Mouse (Mus musculus) limb, embryonic 10.5 days (tissue): Measurements from ENCODE around the gene BC107364. TPM values are rescaled to one million over a fixed set of nuclear protein-coding genes. Genes with fewer than 3 reads are reported as not detected.
"Not testable (repeated sequence)": the region's sequence is repeated elsewhere in the genome, so short reads cannot be mapped to it uniquely, and the experiment has no call there.

Source experiments
- DNase-seq: peaks from one replicate; pipeline ENCODE4 v3.0.0-alpha.2; 2017; ENCODE audit warnings: low spot score
- H3K27ac ChIP-seq: fragments of 300-500 bp; sonication (generic); 2 replicates; pipeline ENCODE4 v1.5.1; 2016; ENCODE audit warnings: mild to moderate bottlenecking
- H3K27me3 ChIP-seq: fragments of 300-500 bp; sonication (generic); 2 replicates; pipeline ENCODE4 v1.6.1; 2016; ENCODE audit warnings: low read depth, mild to moderate bottlenecking; ENCODE audit not compliant: poor library complexity, severe bottlenecking
- H3K36me3 ChIP-seq: fragments of 300-500 bp; sonication (generic); 2 replicates; pipeline ENCODE4 v1.6.1; 2016; ENCODE audit warnings: mild to moderate bottlenecking, moderate library complexity
- H3K4me1 ChIP-seq: fragments of 300-500 bp; sonication (generic); 2 replicates; pipeline ENCODE4 v1.6.1; 2016
- H3K4me3 ChIP-seq: fragments of 300-500 bp; sonication (generic); 2 replicates; pipeline ENCODE4 v1.5.1; 2016; ENCODE audit warnings: mild to moderate bottlenecking, moderate library complexity
- H3K9me3 ChIP-seq: fragments of 300-500 bp; sonication (generic); replicated peaks from 2 replicates; pipeline ENCODE4 v1.6.1; 2016; ENCODE audit warnings: mild to moderate bottlenecking
- WGBS: fragments of 180-500 bp; shearing (Covaris S2); methylation state at CpG from one replicate; pipeline ENCODE4 v1.1.7; 2016; 5-methylcytosine and 5-hydroxymethylcytosine counted together
- polyA plus RNA-seq: library from polyadenylated mRNA; unstranded; fragments of >200 nt; fragmentation: Nextera tagmentation; extraction: Ambion mirVana; gene quantifications from 2 replicates; pipeline ENCODE4 v1.2.1, GENCODE M21; 2016

BC107364 gene
- polyA plus RNA-seq, 1 experiment from 2014 or later: 0.14 TPM

DNA sequence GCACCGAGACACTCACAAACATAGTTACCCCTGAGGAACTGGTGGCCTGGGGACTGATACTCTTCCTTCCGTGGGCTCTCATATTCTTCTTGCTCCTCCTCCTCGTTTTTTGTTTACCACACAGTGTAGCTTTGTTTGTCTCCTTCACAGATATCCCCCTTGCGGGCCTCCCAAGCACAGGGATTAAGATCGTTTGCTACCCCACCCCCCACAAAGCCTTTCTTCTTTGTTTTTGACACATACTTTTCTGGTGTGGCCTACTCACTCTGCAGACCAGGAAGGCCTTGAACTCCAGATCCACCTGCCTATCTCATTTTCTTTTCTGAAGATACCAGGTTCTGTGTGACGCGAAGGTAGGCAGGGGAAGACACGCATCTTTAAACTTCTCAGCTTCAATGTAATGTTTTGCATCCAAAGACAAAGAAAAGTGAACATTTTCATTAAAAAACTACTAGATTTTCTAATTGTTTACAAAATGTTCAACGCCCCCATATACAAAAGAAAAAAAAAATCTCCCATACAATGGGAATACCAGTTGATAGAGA lies 38.5 kb downstream of the BC107364 start:
- H3K27ac ChIP-seq: peak overlapping the region; percentile 100
- H3K36me3 ChIP-seq: peaks cover 9% of the 10 kb centered on the region
- H3K27me3 ChIP-seq: peaks cover 29% of the 10 kb centered on the region
- H3K4me1 ChIP-seq: peaks cover 16% of the 10 kb centered on the region
- 50% methylated on average over 9 of the region's 9 CpGs for whole genome bisulfite sequencing
- peak overlapping the region; percentile 84 for H3K4me3 ChIP-seq
- no peak for DNase-seq
- H3K9me3 ChIP-seq: no peaks in the 10 kb centered on the region

DNA sequence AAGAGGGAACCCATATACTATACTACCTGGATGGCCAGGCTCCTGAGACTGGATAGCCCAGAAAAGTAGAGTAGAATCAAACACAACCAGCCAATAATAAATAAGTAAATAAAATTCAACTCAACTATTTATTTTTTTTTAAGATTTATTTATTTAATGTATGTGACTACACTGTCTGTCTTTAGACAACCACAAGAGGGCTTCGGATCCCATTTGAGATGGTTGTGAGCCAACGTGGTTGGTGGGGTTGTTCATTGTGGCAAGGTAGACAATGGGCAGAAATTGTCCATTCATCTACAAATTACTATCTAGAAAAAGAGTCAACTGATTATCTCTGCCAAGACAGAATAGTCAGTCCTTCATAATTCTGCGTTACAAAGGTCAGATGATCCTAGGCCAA lies 40.3 kb downstream of the BC107364 start:
- Histone ChIP-seq H3K4me1 (peaks cover 16% of the 10 kb centered on the region), H3K36me3 (peaks cover 9% of the 10 kb centered on the region), H3K4me3 (no peak overlapping the region), H3K9me3 (no peaks in the 10 kb centered on the region), H3K27ac (no peak overlapping the region), H3K27me3 (peaks cover 45% of the 10 kb centered on the region)
- WGBS: 86% methylated on average over 3 of the region's 3 CpGs
- DNase-seq: no peak

DNA sequence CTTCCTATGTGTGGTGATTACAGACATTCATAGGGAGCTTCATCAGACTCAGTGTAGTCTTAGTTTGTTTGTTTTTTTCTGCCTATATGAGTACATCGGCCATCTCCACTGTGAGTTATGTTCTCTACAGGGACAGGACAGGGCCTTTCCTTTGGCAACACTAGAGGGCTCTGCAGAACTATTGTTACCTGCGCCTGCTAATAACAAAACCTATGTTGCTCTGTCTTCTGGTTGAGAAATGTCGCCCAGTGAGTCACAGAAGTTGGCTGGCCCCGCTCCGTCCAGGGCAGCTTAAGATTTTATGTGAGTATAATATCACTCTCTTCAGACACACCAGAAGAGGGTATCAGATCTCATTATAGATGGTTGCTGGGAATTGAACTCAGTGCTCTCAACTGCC lies 41.1 kb downstream of the BC107364 start:
- peaks cover 16% of the 10 kb centered on the region for H3K4me1 ChIP-seq
- 85% methylated on average over 5 of the region's 5 CpGs for WGBS
- DNase-seq: no peak
- H3K9me3 ChIP-seq: no peaks in the 10 kb centered on the region
- H3K4me3 ChIP-seq: no peak overlapping the region
- H3K27ac ChIP-seq: no peak overlapping the region
- H3K27me3 ChIP-seq: peaks cover 53% of the 10 kb centered on the region
- H3K36me3 ChIP-seq: peaks cover 9% of the 10 kb centered on the region

DNA sequence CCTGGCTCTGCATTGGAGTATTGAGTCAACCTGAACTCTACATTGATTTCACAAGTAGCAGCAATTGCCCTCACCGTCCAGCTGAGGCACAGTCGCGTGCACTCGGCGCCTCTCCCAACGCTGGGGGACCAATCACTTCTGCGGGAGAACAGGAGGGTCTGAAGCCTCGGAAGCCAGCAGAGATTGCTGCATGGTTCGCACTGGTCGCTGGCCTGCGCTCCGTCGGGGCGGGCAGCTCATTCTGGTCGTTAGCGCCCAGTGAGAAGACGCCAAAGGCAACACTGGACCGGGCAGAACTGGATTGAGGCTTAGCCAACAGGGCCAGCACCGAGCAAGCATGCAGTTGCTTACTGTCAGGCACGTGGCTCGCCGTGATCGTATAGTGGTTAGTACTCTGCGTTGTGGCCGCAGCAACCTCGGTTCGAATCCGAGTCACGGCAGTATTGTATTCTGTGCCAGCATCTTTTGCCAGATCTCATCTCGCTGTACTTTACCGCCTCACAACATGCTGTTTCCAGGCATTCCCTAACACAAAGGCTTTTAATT lies 42.3 kb downstream of the BC107364 start:
- 3% methylated on average over 31 of the region's 31 CpGs for WGBS
- Histone ChIP-seq H3K36me3 (peaks cover 9% of the 10 kb centered on the region), H3K9me3 (no peaks in the 10 kb centered on the region), H3K27me3 (peaks cover 65% of the 10 kb centered on the region), H3K4me3 (peak overlapping the region; percentile 41), H3K4me1 (peaks cover 16% of the 10 kb centered on the region), H3K27ac (no peak overlapping the region)
- peak; percentile 62 for DNase-seq

DNA sequence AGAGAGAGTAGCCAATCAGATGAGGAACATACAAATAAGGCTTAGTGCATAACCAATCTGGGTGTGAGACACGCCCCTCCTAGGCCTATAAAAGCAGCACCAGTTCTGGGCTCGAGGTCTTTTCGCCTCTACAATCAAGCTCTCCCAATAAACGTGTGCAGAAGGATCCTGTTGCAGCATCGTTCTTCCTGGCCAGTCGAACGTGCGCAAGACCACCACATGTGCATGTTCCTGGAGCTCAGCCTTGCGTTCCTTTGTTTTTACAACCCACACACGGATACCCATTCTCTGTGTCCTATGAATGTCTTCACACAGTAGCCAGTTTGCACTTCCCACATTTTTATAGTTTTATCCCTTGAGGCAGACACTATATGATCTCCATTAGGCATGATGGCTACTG lies 44.0 kb downstream of the BC107364 start:
- H3K27me3 ChIP-seq: peaks cover 82% of the 10 kb centered on the region
- not testable (repeated sequence) for H3K27ac ChIP-seq, H3K36me3 ChIP-seq, H3K9me3 ChIP-seq, H3K4me3 ChIP-seq, DNase-seq
- H3K4me1 ChIP-seq: peaks cover 17% of the 10 kb centered on the region
- WGBS: 89% methylated on average over 10 of the region's 10 CpGs

DNA sequence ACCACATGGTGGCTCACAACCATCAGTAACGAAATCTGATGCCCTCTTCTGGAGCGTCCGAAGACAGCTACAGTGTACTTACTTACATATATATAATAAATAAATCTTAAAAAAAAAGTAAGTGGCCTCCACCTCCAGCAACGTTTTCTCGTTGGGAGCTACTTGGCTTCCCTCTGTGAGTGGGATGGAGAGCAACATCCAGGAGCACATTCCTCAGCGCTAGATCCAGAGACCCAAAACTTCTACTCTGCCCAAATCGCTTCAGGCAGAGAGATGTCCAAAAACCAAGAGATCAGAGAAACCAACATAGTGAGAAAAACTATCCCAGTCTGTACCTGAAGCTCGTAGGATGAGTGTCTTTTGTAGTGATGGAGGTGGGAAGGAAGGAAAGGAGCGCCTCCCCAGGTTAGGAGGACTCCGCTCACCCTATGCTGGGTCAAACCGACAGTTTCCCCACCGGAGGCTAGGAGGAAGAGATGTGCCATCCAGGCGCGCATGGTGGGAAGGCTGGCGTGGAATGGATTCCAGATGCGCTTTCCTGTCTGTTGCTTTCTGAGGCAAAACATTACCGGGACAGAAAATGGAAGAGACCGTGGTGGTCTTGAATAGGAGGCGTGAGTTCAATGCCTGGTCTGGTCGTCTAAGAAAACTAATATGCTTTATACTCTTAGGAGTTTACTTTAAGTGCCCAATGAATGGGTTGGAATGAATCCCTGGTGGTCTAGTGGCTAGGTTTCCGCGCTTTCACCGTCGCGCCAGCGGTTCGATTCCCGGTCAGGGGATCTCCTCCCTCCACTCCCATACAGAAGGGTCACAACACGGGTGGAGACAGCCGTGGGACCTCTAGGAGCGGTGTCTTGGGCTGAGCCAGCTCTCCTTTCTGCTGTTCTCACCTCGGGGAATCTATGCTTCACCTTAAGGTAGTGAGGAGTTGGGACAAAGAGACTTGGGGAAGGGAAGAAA lies 46.3 kb downstream of the BC107364 start:
- H3K27ac ChIP-seq: no peak overlapping the region
- no peaks in the 10 kb centered on the region for H3K36me3 ChIP-seq
- H3K27me3 ChIP-seq: peaks cover 96% of the 10 kb centered on the region
- H3K4me3 ChIP-seq: no peak overlapping the region
- no peaks in the 10 kb centered on the region for H3K9me3 ChIP-seq
- DNase-seq: no peak
- peaks cover 23% of the 10 kb centered on the region for H3K4me1 ChIP-seq
- WGBS: 61% methylated on average over 32 of the region's 32 CpGs

DNA sequence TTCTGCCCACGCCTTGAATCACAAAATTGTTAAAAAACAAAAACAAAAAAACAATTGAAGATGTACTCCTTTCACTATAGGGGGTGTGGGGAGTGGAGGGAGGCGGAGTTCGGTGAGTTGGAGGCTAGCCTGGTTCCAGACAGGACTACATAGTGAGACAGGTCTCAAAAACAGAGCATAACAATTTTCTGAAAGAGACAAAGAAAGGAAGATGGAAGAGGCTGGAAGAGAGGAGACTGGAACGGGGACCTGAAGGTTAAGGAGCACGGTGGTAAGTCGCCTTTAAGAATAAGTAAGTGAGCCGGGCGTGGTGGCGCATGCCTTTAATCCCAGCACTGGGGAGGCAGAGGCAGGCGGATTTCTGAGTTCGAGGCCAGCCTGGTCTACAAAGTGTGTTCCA lies 47.1 kb downstream of the BC107364 start:
- Histone ChIP-seq H3K4me3 (peak overlapping the region; percentile 42), H3K27me3 (peaks cover 96% of the 10 kb centered on the region), H3K36me3 (no peaks in the 10 kb centered on the region), H3K27ac (no peak overlapping the region), H3K4me1 (peaks cover 23% of the 10 kb centered on the region), H3K9me3 (no peaks in the 10 kb centered on the region)
- 23% methylated on average over 11 of the region's 11 CpGs for WGBS
- no peak for DNase-seq

DNA sequence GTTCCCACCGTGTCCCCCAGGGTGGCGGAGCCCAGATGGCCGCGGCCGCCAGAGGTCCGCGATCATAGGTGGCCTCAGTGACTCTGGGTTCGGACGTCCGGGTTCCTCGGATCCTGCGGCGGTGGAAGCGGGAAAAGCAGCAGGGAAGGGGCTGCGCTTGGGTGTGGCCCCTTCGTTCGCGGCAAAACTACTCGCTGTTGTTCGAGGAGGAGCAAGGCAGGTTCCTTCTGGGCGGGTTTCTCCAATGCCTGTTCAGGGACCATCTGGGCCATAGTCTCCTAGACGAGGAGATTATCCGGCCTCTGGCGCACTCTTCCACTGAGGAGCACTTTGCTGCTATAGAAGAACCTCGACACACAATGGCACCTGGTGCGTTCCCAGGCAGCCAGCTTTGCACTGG lies 47.7 kb downstream of the BC107364 start:
- no peak overlapping the region for H3K27ac ChIP-seq
- peaks cover 96% of the 10 kb centered on the region for H3K27me3 ChIP-seq
- no peaks in the 10 kb centered on the region for H3K36me3 ChIP-seq
- H3K4me1 ChIP-seq: peaks cover 19% of the 10 kb centered on the region
- H3K4me3 ChIP-seq: peak overlapping the region; percentile 42
- WGBS: under 1% methylated on average over 26 of the region's 26 CpGs
- no peaks in the 10 kb centered on the region for H3K9me3 ChIP-seq
- peak; percentile 56 for DNase-seq

DNA sequence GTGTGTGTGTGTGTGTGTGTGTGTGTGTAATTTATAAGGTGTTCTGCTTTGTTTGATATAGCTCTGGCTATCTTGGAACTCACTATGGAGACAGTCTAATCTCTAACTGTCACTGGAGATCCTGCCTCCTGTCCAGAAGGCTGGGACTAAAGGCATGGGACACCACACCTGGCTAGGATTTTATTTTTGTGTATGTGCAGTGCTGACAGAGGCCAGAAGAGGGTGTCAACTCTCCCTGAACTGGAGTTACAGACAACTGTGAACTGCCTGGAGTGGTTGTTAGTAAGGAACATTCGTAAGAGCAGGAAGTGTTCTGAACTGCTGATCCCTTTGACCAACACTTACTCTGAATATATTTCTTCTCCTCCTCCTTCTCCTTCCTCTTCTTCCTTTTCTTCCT lies 49.1 kb downstream of the BC107364 start:
- DNase-seq: no peak
- Histone ChIP-seq H3K4me3 (no peak overlapping the region), H3K4me1 (peaks cover 15% of the 10 kb centered on the region), H3K27me3 (peaks cover 96% of the 10 kb centered on the region), H3K27ac (no peak overlapping the region), H3K9me3 (no peaks in the 10 kb centered on the region), H3K36me3 (no peaks in the 10 kb centered on the region)
- WGBS: 7% methylated on average over 1 of the region's 1 CpGs

DNA sequence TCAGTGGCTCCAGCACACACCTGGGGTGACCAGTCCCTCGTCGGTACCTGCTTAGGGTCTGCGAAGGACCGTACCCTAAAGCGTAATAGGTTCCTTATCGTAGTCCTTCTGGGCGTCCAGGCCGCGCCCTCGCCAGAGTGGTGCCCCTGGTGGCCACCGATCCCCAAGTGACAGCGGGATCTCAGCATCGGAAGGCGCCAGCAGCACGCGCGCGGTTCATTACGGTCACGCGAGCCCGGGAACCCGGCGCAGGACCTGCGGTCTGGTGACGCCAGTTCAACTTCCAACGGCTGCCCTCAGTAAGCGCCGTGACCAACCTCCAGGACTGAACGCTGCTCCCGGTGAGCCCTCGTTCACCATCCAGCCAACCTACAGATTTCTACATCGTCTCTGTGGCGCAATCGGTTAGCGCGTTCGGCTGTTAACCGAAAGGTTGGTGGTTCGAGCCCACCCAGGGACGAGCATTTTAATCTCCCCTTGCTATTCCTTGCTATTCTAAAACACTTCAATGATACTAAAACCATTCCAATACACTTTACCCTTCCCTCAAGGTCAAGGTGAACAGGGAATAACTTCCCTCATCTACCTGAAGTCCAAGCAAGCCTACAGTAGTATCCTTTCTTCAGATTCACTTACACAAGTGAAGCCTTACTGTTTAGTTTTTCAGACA lies 50.1 kb downstream of the BC107364 start:
- peaks cover 15% of the 10 kb centered on the region for H3K4me1 ChIP-seq
- peak; percentile 91 for DNase-seq
- H3K27ac ChIP-seq: 0 out of 2 replicates have a peak overlapping the region, but pooled peaks have one; percentile 40
- under 1% methylated on average over 41 of the region's 41 CpGs for WGBS
- H3K27me3 ChIP-seq: peaks cover 98% of the 10 kb centered on the region
- H3K36me3 ChIP-seq: no peaks in the 10 kb centered on the region
- no peaks in the 10 kb centered on the region for H3K9me3 ChIP-seq
- peak overlapping the region; percentile 65 for H3K4me3 ChIP-seq

DNA sequence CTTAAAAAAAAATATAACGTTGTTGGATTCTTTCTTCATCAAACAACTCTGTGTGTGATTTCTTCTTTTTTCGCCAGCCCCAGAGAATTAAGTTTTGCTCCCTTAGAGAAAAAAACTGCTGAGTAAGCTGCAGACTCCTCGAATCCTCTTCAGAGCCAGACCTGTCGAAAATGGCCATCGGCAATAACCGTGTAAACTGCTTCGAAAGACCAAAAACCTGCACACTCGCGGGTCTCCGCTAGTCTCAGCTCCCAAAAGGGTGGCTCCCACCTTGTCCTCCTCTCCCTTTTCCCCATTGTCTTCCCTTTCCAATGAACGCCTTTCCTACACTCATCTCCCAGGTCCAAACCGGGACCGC lies 50.7 kb downstream of the BC107364 start:
- Histone ChIP-seq H3K4me3 (peak overlapping the region; percentile 65), H3K27ac (0 out of 2 replicates have a peak overlapping the region, but pooled peaks have one; percentile 40), H3K4me1 (peaks cover 15% of the 10 kb centered on the region), H3K27me3 (peaks cover 98% of the 10 kb centered on the region), H3K9me3 (no peaks in the 10 kb centered on the region), H3K36me3 (no peaks in the 10 kb centered on the region)
- no peak for DNase-seq
- WGBS: 2% methylated on average over 13 of the region's 13 CpGs

DNA sequence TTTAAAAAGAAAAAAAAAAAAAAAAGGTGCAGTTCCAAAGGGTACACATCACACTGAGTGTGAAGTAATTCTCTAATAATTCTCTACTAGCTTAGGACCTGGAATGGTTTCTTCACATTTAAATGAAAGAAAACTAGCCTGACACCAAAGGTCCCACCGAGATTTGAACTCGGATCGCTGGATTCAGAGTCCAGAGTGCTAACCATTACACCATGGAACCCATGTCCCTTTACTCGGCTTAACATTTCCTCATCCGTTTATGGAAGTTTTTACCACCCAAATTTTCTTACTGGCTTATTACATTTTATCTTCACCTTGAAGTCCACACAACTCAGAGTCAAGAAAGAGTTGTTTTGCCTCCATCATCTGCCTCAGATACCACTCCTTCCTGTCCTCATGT lies 53.2 kb downstream of the BC107364 start:
- Histone ChIP-seq H3K27me3 (peaks cover 94% of the 10 kb centered on the region), H3K27ac (no peak overlapping the region), H3K4me1 (peaks cover 7% of the 10 kb centered on the region), H3K9me3 (no peaks in the 10 kb centered on the region), H3K36me3 (no peaks in the 10 kb centered on the region), H3K4me3 (no peak overlapping the region)
- DNase-seq: no peak
- WGBS: 3% methylated on average over 5 of the region's 5 CpGs

DNA sequence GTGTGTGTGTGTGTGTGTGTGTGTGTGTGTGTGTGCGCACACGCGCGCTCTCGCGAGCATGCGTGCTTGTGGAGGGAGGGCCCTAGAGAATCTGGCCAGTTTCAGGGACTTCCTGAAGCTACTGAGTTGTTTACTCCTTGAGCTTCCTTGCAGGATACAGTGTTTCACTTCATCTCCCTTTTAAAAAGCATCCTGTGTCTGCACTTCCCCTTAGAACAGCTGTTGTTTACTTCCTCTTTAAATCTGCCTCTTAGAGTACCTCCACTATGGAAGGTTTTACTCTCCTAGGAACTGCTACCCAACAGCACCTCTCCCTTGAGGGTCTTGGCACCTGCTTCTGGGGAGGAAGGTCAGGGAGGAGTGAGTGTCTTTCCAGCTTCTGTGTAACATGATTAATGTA lies 55.2 kb downstream of the BC107364 start:
- peaks cover 84% of the 10 kb centered on the region for H3K27me3 ChIP-seq
- H3K9me3 ChIP-seq: no peaks in the 10 kb centered on the region
- no peak overlapping the region for H3K27ac ChIP-seq
- DNase-seq: no peak
- H3K4me1 ChIP-seq: peaks cover 6% of the 10 kb centered on the region
- no peak overlapping the region for H3K4me3 ChIP-seq
- WGBS: 96% methylated on average over 7 of the region's 7 CpGs
- H3K36me3 ChIP-seq: no peaks in the 10 kb centered on the region
